Mouse (Mus musculus): ENCODE data around the gene Plekhm3. TPM values are rescaled to one million over a fixed set of nuclear protein-coding genes. Genes with fewer than 3 reads are reported as not detected.

Plekhm3 gene
- total RNA-seq, 2 experiments from 2014 or later, result 8.3 to 9.6 TPM

GRCm38 (mm10) chr1:64930124-64930523 is 26.5 kb downstream of the Plekhm3 start:
- DNase-seq (ENCODE audit: low spot score), result no peak
- intact Hi-C loops (cut with DNase I), result no loop called here

GRCm38 (mm10) chr1:64929673-64930072 is 27.0 kb downstream of the Plekhm3 start:
- intact Hi-C loops (cut with DNase I), result no loop called here
- DNase-seq (ENCODE audit: low spot score), result no peak

- intact Hi-C loops (cut with DNase I), result no loop called here
- no peak for DNase-seq (ENCODE audit: low spot score)
These were observed 28.1 kb downstream of the Plekhm3 start for GRCm38 (mm10) chr1:64928542-64928941.

DNA sequence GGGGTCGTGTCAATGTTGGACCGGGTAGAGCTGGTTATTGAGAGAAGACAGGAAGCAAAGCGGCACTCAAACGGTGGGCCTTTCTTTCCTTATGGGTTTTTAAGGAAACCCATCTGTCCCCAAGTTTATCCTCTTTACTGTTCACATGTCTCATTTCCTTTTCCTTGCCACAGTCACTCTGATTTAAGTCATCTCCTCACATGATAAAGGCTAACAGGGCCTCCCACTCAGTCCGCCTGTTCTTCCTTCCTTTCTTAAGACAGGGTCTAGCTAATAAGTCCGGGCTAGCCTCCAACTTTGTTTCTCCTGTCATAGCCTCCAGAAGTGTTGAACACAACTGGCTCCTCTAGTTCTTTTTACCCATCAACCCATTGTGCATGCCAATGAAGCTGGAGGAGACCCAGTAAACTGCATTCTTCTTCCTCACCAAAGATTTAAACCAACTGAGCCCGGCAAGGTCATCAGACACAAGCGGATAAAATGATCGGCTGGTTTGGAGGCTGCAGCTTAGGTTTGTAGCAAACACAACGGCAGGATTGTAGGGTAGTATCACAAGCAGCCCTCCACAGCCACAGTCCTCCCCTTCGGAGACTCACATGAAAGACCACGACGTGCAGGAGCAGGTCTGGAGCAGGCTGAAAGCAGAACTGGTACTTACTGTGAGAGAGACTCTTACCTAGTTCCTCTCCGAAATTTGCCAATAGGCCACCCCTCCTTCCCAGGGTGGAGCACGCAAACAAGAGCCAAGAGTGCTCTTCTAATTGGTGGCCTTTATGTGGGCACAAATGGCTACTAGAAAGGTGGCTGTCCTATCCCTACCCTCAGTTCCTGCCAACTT is 29.0 kb downstream of the Plekhm3 start:
- no peak for DNase-seq (ENCODE audit: low spot score)

DNA sequence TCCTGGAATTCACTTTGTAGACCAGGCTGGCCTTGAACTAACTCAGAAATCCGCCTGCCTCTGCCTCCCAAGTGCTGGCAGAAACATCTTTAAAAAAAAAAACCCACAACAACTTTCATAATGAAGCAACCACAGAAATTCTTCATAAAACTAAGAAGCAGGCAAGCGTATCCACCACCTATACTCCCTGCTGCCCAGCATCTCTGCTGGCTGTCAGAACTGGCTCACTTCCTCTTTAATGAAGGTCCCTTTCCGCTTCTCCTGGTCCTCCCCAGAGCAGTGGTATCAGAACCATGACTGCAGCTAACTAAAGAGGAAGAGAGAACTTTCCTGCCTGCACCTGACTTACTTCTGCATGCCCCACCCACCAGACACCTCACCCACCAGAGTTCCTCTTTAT is 31.0 kb downstream of the Plekhm3 start:
- intact Hi-C loops (cut with DNase I), result no loop called here
- no peak for DNase-seq (ENCODE audit: low spot score)

More for the DNA sequence above, 29.0 kb downstream of the Plekhm3 start:
- intact Hi-C loops (cut with DNase I), result no loop called here

DNA sequence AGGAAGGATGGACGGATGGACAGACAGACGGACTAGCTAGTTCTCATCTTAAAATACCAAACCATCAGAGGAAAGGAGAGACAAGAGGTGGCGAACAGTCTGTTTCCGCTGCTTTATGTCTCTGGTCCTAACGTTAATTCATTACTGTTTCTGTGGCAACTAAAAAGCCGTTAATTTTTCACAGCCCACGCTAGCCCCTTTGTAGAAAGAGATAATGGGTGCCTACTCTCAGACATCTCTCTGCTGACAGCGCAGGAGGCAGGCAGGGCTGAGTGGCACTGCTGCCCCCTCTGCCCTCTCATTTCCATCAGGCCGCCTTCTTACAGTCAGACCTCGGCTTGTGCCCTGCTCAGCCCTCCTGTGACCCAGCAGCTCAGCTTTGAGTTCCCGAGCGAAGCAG is 32.3 kb downstream of the Plekhm3 start:
- DNase-seq (ENCODE audit: low spot score), result no peak
- intact Hi-C loops (cut with DNase I), result loop anchor here (5.0 kb wide), 1 partner anchor 307 kb away; the partner anchor contains the start of gene Mettl21a

DNA sequence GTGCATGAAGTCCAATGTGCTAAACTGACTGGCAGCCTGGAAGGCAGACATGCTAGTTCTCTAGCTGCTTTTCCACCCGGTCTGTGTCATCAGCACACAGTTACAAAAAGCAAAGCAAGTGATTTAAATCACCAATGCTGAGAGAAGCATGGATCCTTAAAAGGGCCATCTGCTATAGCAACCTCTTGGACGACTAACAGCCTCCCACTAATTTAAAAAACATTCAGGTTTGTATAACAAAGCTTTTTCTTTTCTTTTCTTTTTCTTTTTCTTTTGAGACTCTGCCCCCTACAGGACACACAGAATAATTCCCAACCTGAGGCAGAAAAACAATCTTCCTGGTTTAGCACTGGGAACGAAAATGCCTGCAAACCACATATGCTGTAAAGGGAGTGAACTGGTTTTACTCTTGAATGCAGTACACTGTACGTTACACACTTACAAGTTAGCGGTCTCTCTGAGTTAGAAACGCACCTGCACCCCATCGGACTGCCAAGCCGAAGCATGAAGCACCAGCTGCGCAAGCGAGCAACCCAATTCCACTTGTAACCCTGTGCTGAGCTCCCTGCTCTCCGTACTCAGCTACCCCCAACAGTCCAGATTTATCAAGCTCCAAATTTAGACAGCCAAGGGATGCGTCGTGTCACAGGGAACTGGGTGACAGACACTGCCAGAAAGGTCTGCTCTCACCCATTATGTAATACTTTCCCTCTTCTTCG is 37.7 kb downstream of the Plekhm3 start:
- DNase-seq (ENCODE audit: low spot score), result no peak
- intact Hi-C loops (cut with DNase I), result loop anchor here (2.0 to 5.0 kb wide), 3 partner anchors 127 to 202 kb away; partner anchors contain the start of gene Fzd5

GRCm38 (mm10) chr1:64917966-64918365 is 38.7 kb downstream of the Plekhm3 start:
- no peak for DNase-seq (ENCODE audit: low spot score)
- intact Hi-C loops (cut with DNase I), result loop anchor here (2.0 to 5.0 kb wide), 3 partner anchors 126 to 201 kb away; partner anchors contain the start of gene Fzd5

- no peak for DNase-seq (ENCODE audit: low spot score)
- intact Hi-C loops (cut with DNase I), result loop anchor here (5.0 kb wide), 1 partner anchor 125 kb away; no protein-coding TSS in a partner anchor
These were observed 39.6 kb downstream of the Plekhm3 start for GRCm38 (mm10) chr1:64916884-64917507.

DNA sequence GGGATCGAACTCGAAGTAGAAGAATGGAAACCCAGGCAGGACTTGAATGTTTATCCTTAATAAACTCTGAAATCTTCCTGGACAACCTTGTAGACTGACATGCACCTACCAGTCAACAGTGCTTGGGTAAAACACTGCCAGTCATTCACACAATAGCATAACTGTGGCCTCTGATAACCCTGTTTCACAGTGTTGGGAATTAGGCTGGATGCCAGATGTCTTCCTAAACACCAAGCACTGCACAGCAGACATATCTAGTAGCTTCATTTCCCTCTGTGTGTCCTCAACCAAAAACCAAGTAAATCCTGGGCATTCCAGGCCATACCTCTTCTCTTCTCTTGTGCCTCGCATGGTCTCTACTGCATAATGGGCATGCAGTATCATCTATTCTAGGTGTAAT is 42.3 kb downstream of the Plekhm3 start:
- DNase-seq (ENCODE audit: low spot score), result no peak
- intact Hi-C loops (cut with DNase I), result no loop called here

DNA sequence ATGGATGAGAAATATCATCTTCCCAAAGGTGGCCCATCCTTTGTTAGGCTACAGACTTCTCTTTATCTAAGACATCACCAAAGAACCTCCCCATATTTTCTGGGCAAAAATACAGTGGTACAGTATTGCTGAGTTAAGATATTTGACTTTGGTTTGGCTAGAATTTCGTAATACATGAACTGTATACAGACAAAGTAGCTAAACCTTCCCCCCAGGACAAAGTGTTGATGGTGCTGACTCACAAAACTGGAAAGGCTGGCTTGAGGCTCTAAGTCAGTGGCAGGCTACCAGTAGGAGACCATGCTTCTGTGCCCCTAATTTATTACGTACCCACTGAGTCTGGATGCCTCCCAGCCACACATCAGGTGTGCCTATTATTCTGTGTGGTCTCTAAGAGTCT is 48.9 kb downstream of the Plekhm3 start:
- intact Hi-C loops (cut with DNase I), result no loop called here
- DNase-seq (ENCODE audit: low spot score), result no peak

DNA sequence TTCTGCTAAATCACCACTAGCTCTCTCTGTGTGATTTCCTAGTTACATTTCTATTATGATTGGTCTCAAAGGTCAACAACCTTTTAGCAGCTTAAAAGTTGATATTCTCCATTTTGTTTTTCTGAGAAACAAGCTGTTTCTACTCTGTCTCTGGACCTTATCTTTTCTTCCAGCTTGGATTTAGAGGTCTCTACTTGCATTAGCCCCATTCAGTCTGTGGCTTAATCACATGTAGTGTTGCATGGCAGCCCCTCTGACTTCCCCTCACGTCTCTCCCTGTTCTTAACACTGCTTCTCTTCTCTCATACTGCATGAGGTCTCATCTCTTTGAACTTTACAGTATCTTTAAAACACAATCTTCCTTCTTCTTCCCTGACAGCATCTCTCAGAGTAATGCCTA is 50.4 kb downstream of the Plekhm3 start:
- DNase-seq (ENCODE audit: low spot score), result no peak
- intact Hi-C loops (cut with DNase I), result no loop called here

DNA sequence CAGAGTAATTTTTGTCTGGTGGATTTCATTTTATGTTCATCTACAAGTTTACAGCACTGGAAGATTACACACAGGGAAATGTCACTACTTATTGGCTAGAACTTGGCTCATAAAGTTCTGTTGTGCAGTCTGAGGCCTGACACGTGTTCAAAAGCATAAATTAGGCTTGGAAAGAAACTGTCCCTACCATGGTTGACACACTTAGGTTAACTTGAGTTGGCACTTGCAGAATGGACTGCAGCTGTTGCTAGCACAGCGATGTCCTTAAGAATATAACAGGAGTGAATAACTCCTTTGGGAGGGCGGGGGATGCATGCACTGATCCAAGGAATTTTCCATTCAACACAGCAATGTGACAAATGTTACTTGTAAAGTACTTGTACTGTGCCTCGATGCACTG is 53.2 kb downstream of the Plekhm3 start:
- intact Hi-C loops (cut with DNase I), result no loop called here
- no peak for DNase-seq (ENCODE audit: low spot score)

GRCm38 (mm10) chr1:64902804-64903203 is 53.8 kb downstream of the Plekhm3 start:
- DNase-seq (ENCODE audit: low spot score), result no peak
- intact Hi-C loops (cut with DNase I), result no loop called here

DNA sequence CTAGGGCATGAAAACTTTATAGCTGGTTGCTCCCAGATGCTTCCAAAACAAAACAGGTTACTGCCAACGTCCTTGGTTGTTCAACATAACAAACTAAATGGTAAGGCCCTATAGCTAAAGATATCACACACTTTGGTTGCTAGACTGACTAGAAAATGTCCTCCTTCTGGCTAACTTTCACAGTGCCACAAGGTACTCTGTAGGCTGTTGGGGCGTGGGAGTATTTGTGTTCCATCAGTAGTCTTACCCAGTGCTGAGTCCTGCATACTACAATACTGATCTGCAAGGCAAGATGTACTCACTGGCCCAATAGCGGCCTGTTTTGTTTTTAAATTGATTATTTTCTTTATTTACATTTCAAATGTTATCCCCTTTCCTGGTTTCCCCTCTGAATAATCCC is 56.9 kb downstream of the Plekhm3 start:
- intact Hi-C loops (cut with DNase I), result no loop called here
- no peak for DNase-seq (ENCODE audit: low spot score)

DNA sequence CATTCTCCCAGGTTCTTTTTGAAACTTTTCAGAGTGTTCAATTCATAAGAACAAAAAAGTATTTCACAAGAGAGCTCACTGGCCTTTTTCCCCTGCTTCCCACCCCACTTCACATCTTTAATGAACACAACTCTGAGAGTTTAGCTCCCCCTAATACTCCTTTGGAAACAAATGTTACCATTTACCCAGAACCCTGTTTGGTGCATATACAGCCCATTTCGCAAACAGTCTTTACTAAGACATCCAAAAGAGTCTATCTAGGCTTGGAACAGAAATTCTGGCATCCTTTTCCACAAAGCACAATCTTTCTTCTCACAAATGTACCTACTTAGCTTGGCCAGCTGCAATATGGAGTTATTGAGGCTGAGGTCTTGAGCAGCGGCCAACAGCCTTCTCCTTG is 59.1 kb downstream of the Plekhm3 start:
- DNase-seq (ENCODE audit: low spot score), result no peak
- intact Hi-C loops (cut with DNase I), result no loop called here

GRCm38 (mm10) chr1:64893806-64894205 is 62.8 kb downstream of the Plekhm3 start:
- DNase-seq (ENCODE audit: low spot score), result no peak
- intact Hi-C loops (cut with DNase I), result no loop called here

DNA sequence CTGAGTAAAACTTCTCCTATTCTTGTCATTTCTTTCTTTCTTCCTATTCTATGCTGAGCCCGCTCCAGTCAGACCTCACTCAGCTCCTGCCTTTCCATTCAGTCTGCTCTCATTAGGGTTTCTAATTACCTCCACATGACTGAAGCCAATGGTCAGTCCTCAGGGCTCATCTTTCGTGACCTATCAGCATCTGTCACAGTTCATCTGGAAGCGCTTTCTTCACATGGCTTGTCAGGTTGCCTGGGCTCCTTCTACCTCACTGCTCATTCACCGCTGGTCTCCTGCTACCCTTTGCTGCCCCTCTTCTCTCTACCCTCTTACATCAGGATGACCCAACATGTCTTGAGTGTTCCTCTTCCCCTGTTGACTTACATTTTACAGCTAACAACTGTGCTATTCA is 65.3 kb downstream of the Plekhm3 start:
- intact Hi-C loops (cut with DNase I), result no loop called here
- no peak for DNase-seq (ENCODE audit: low spot score)

DNA sequence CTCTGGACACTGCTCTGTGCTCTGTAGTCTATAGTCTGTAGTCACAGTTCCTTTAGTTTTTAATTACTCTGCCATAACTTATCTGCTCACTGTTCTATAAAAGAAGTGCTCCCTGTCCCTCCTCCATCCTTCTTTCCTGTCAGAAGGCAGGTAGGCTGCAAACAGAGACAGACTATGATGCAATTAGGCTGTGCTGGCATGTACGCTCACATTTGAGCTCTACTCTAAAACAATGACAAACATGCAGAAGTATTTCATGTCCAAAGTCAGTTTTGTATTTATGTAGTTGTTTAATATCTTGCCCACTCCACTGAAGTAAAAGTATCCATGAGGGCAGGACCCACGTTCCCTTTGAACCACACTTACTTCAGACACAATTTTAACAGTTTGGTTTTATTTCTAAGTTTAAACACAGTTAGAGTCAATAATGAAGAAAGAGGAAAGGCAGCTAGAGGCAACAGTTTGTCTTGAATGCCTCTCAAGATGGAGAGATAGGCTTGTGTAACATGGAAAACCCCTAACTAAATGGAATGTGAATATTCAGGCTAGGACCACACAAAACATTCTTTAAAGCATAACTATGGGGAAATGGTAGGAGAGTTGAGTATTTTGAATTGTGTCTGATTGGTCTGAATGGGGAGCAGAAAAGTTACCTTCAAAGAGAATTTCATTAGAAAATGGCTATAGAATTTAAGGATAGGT is 69.0 kb downstream of the Plekhm3 start:
- intact Hi-C loops (cut with DNase I), result no loop called here
- no peak for DNase-seq (ENCODE audit: low spot score)

DNA sequence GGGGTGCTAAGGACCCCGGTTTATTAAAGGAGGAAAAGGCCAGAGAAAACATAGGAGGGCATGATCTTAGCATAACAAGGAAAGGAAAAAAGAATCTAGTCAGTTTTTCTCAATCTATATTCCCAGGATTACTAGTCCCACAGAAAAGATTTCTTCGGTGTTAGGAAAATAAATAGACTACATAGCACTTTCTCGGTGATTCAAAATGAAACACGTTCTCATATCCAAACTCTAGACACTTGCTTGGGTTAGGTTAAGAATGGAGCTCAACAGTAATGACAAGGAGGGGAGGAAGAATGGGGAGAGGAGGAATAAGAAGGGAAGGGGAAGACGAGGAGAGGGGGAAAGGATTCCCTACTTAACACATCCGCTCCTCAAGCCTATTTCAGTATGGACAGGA is 69.9 kb downstream of the Plekhm3 start:
- intact Hi-C loops (cut with DNase I), result no loop called here

More for the DNA sequence above, 69.9 kb downstream of the Plekhm3 start:
- no peak for DNase-seq (ENCODE audit: low spot score)

Data from heart, postnatal 25 days (tissue).